Mouse (Mus musculus) frontal cortex, postnatal 10 days (tissue): ENCODE measurements at regions not wholly inside any gene's neighbourhood (a gene's known extent, or its start where the extent isn't known, plus 50 kb on each side); places are given as distances from the start of the nearest gene placed in this dataset.

ENCODE experiments used
- DNase-seq, 2 experiments: peaks; one replicate each; pipeline ENCODE4 v3.0.0; 2022; ENCODE audit warnings: low spot score in 2 of 2, mixed read lengths in 1 of 2

GRCm38 (mm10) chr3:34384965-34385505 is 265.2 kb upstream of the Sox2 start:
- DNase-seq, result no peak

GRCm38 (mm10) chr3:34377913-34378312 is 272.3 kb upstream of the Sox2 start:
- DNase-seq, result no peak

- DNase-seq, result no peak
These were observed 272.9 kb upstream of the Sox2 start for GRCm38 (mm10) chr3:34377329-34377728.

DNA sequence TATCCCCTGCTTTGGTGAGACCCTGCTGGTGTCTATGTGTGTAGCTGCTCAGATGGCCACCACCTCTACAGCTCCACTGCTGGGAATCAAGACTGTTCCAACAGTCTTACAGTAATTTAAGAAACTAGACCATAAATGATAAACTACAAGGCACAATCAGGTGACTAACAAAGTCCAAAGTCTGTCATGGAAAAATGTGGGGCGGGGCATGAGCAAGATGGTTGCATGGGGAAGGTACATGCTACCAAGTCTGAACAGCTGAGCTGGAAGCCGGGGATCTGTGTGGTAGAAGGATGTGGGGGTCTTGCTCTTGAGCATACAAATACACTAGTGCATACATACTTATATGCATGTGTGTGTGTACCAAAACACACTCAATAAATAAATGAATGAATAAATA is 278.8 kb upstream of the Sox2 start:
- DNase-seq, result no peak

DNA sequence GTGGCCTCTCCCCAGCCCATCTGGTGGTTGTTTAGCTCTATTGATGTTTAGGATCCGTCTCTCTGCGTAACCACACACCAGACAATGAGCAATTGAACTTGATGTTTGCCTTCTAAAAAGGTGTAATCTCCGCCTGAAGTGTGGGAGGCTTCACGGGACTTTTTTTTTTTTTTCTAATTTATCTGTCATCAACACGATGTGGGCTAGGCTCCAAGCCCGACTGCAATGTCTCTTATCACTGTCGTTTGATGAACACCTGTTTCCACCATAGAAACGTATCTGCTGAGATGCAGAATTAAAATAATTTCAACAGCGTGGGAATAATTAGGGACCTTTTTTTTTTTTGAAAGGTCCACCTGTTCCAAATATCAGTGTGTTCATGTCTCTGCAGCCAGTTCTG is 257.0 kb upstream of the Dnajc19 start:
- DNase-seq, result no peak

DNA sequence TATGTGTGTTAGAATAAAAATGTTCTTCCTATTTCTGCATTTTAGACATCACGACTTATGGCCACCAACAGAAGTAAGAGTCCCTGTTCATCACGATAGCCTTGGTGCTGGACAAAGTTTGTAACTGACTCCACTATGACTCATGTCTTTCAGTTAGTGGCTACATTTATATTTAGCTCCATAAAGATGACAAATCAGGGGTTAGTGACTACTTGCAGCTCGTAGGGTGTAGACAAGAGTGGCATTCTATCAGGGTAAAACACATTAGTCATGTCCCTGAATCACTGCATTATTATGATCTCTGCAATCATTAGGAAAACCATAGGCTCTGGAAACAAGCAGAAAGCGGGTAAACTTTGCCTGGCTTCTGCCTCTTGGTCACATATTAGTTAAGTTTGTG is 252.4 kb upstream of the Dnajc19 start:
- DNase-seq, result no peak

DNA sequence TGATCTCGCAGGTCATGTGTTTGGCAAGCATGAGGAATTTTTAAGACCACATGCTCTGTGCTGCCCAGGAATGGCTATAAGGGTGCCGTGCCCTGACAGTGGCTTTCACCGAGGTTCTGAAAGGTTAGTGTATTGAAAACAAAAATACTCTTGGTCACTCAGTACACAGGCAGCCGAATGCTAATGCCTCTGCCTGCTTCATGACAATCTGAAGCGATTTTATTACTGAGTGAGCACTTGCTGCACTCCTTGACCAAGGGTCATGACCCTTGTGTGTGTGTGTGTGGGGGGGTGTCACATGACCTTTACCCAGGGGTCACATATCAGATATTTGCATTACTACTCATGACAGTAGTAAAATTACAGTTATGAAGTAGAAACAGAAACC is 250.8 kb upstream of the Dnajc19 start:
- DNase-seq, result no peak

DNA sequence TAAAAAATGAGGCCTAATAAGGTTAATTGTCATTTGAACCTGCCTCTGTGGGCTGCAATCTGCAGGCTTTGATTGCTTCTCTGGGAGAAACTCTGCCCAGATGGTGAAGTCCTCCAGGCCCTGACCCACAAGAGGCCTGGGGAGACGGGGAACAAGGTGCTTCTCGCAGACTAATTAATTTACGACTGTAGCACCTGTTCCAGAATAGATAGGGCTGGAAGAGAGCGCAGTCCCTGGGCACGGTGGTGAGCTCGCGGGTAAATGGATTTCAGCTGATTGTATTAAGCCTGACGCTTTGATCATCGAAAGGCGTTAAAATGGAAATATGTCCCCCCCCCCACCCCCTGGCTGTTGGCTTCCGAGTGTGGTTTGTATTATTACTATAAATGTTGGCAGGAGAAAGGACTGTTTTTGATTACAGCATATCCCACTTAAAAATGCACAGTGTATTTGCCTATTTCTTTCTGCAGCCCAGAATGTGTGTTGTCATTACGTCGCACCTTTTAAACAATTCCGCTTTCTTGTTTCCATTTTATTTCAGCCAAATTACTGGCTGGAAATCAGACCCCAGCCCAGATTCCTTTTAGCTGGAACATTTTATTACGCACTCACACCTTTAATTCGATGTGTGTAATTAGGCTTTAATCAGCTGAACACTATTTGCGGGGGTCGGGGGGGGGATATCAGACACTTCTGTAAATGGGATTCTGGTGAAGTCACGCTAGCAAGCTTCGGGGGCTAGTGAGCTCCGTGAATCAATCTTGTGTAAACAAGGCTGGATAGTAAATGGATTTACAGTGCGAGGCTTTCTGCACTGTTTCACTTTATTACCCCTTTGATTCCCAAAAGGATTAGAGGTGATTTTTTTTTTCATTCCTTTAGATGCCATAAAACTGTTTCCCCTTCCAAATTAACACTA is 250.1 kb upstream of the Dnajc19 start:
- DNase-seq, result no peak

DNA sequence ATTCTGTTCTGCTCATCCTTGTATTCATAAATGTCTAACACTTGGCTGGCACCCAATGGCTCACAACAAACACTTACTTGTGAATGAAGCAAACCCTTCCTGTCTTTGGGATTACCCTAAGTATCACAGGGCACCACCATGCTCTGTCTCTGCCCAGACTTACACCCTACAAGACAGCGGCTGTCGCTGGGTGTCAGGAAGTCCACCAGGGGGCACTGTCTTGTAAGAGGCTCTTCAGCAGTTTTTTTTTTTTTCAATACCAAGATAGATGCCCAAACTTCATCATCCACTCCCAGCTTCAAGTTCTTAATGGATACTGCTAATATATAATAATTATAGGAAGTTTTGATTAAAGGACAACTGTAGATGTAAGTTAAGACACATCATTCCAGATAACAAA is 247.7 kb upstream of the Dnajc19 start:
- DNase-seq, result peak in 1 of 2 experiments; percentile 40

GRCm38 (mm10) chr3:34325669-34326068 is 244.5 kb upstream of the Dnajc19 start:
- no peak for DNase-seq

GRCm38 (mm10) chr3:34322527-34323210 is 241.5 kb upstream of the Dnajc19 start:
- DNase-seq, result no peak

DNA sequence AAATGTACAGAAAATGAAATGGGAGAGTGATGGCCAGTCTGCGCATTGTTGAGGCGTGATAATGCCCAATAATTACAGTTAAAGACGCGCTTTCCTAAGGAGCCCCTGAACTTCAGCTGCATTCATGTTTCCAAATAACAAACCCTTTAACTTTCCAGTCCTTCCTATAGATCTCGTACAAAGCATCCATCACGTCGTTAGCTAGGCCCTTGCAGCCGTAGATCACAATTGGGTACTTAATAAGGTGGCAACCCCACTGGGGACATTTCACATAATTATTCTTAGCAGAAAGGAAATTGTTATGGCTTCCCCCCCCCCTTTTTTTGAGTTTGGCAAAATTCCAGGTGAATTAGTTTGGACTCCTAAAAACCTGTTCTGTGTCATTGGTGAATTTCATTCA is 233.7 kb upstream of the Dnajc19 start:
- no peak for DNase-seq

GRCm38 (mm10) chr3:34314393-34314792 is 233.3 kb upstream of the Dnajc19 start:
- DNase-seq, result no peak

DNA sequence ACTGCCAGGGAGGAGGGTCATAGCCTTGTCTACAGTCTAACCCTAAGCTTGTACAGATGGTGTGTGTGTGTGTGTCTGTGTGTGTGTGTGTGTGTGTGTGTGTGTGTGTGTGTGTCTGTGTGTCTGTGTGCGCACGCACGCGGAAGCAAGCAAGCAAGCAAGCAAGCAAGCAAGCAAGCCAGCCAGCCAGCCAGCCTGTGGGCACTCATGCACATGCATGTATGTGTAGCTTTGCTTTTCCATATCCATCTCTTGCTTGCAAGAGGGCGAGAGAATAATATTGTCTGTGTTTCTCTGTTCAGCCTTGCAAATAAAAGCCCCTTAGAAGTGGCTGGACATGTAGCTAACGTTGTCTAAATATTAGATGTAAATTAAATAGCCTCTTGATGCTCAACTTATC is 230.8 kb upstream of the Dnajc19 start:
- no peak for DNase-seq

- DNase-seq, result no peak
These were observed 218.5 kb upstream of the Dnajc19 start for GRCm38 (mm10) chr3:34299637-34300036.

- no peak for DNase-seq
These were observed 206.7 kb upstream of the Dnajc19 start for GRCm38 (mm10) chr3:34287836-34288235.

DNA sequence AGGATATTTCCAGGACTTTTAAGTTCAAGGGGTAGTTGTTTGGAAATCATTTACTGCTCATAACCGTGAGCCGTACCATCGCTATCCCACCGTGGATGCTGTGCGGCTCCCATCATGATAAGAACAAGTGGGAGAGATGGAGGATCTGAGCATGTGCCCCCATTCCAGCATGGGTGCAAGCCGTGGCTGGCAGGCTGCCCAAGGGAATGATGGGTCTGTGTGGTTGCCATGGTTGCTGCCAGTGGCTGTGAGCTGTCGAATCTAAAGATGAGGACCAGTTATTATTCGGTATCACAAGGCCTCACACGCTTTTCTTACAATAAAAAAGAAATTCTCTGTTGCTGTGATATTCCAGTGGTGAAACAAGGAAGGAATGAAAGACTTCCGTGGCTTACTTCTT is 189.0 kb upstream of the Dnajc19 start:
- DNase-seq, result peak; percentile 17 to 32

GRCm38 (mm10) chr3:34266462-34266861 is 185.3 kb upstream of the Dnajc19 start:
- DNase-seq, result no peak

DNA sequence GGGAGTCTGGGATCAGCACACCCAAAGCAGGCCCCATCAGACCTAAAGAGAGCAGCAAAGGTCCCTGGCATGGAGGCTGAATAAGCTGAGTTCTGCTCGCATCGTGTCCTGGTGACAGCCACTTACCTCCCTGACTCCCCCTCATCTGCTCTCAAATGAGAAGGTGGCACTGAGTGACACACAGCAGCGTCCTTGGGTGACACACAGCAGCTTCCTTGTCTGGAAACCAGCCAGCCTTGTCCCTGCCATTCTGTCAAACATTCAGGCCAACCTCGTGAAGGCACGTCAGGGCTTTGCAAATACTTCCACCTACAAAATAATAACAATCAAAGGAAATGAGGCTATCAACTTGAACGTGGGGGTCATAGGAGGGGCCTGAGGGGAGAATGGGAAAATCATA is 183.7 kb upstream of the Dnajc19 start:
- DNase-seq, result no peak

DNA sequence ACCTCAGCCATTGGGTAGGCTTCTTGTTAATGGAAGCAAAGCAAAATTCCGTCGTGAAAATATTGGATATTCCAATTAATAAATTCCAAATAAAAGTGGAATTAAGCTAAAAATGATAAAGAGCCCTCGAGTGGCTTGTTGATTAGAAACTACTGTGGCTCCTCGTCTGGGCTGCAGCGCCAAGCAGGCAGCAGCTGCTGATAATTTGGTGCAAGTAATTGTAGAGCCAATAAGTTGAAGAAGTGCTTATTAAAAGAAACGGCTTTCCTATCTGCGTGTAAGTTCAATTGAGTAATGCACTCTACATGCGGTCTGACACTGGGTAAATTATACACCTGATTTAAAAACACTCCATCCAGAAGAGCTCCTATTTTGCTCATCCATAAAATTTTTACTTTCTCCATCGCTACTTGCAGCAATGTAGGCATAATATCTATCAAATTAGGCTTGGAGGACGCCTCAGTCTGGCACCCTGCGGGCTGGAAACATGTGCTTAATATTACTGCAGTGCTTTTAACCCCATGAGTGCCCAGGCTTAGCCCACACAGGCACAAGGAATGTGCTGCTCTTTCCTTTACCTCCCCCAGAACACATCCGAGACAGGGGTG is 171.7 kb upstream of the Dnajc19 start:
- DNase-seq, result no peak

DNA sequence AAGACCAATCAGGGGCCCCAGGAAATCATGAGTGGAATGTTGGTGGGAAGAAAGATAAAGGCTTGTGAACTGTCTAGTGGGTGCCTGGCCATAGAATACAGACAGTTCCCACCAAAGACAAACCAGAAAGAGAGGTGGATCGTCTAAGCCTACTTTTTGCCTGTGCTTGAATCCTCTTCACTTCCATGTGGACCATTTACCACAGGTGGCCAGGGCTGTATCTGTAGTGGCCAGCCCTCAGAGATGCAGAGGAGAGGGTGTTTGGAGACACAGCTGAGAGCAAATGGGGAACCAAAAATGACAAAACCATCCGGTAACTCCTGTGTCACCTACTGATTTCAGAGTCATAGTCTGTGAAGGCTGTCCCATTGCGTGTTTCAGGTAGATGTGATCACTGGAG is 161.0 kb upstream of the Dnajc19 start:
- no peak for DNase-seq

- no peak for DNase-seq
These were observed 158.9 kb upstream of the Dnajc19 start for GRCm38 (mm10) chr3:34239978-34240377.
